Mouse (Mus musculus) lung, postnatal 0 days (tissue): ENCODE data around the gene Timm44.

Source experiments
- CTCF ChIP-seq: IDR thresholded peaks from 2 replicates; pipeline ENCODE4 v1.5.1; 2016; ENCODE audit warnings: antibody characterized with exemption, mild to moderate bottlenecking
- EP300 ChIP-seq: IDR thresholded peaks from 2 replicates; pipeline ENCODE4 v1.6.1; 2016; ENCODE audit warnings: antibody characterized with exemption, mild to moderate bottlenecking, control low read depth

- TF ChIP-seq CTCF (no peak), EP300 (no peak)
These were observed 59.4 kb downstream of the Timm44 start for GRCm38 (mm10) chr8:4216296-4216695.
